Mouse (Mus musculus) embryonic facial prominence, embryonic 14.5 days (tissue): ENCODE measurements around the gene Nav2. TPM values are rescaled to one million over a fixed set of nuclear protein-coding genes. Genes with fewer than 3 reads are reported as not detected.

ENCODE experiments used
- ATAC-seq: fragments of 200-750 bp; cut with Nextera tagmentation; 2 replicates; pipeline ENCODE4 v1.8.0; 2017; ENCODE audit warnings: low read depth, moderate number of reproducible peaks, moderate TSS enrichment
- DNase-seq: peaks from one replicate; pipeline ENCODE4 v3.0.0-alpha.2; 2015; ENCODE audit warnings: low spot score
- H3K27ac ChIP-seq: fragments of 300-500 bp; sonication (generic); replicated peaks from 2 replicates; pipeline ENCODE4 v1.5.1; 2014; ENCODE audit warnings: low read depth, mild to moderate bottlenecking, low read length, moderate library complexity
- H3K27me3 ChIP-seq: fragments of 300-500 bp; sonication (generic); replicated peaks from 2 replicates; pipeline ENCODE4 v1.6.1; 2014; ENCODE audit warnings: low read length; ENCODE audit not compliant: control insufficient read depth, insufficient read depth
- H3K36me3 ChIP-seq: fragments of 300-500 bp; sonication (generic); 2 replicates; pipeline ENCODE4 v1.6.1; 2014; ENCODE audit warnings: low read length, mixed read lengths; ENCODE audit not compliant: control insufficient read depth, insufficient read depth
- H3K4me1 ChIP-seq: fragments of 300-500 bp; sonication (generic); 2 replicates; pipeline ENCODE4 v1.6.1; 2014; ENCODE audit warnings: antibody characterized with exemption, low read length; ENCODE audit not compliant: control insufficient read depth, insufficient read depth
- H3K4me2 ChIP-seq: fragments of 300-500 bp; sonication (generic); 2 replicates; pipeline ENCODE4 v1.6.1; 2014; ENCODE audit warnings: low read depth, mild to moderate bottlenecking, low read length, moderate library complexity, mixed read lengths
- H3K4me3 ChIP-seq: fragments of 300-500 bp; sonication (generic); 2 replicates; pipeline ENCODE4 v1.5.1; 2014; ENCODE audit warnings: low read depth, mild to moderate bottlenecking, low read length
- H3K9ac ChIP-seq: fragments of 300-500 bp; sonication (generic); 2 replicates; pipeline ENCODE4 v1.6.1; 2014; ENCODE audit warnings: low read depth, mild to moderate bottlenecking, low read length, moderate library complexity, mixed read lengths
- H3K9me3 ChIP-seq: fragments of 300-500 bp; sonication (generic); 2 replicates; pipeline ENCODE4 v1.6.1; 2016; ENCODE audit warnings: low read length; ENCODE audit not compliant: control insufficient read depth
- WGBS: fragments of 180-500 bp; shearing (Covaris S2); extraction: QIAGEN DNeasy Blood & Tissue Kit; methylation state at CpG from one replicate; pipeline ENCODE4 v1.1.7; 2014; 5-methylcytosine and 5-hydroxymethylcytosine counted together
- polyA plus RNA-seq: library from polyadenylated mRNA; unstranded; fragments of >200 nt; fragmentation: Nextera tagmentation; extraction: Ambion mirVana; gene quantifications from 2 replicates; pipeline ENCODE4 v1.2.1, GENCODE M21; 2014

Nav2 gene
- polyA plus RNA-seq, 1 experiment from 2014 or later: 13.5 TPM

DNA sequence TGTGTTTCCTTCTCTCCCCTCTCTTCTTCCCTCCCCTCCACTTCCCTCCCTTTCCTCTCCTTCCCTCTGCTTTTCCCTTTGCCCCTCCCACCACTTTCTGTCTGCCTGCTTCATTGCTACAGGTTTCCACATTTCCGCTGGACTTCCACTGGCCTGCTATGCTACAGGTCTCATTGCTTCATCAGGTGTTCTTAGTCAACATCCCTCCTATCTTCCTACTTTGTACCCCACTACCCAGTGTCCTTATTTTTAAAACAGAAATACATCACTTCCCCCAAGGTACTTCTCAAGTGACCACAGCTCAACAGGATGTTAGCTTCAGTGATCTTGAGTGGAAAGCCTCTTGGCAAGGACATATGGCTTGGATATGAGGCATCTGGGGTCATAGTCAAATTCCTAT is 158.3 kb downstream of the Nav2 start:
- Histone ChIP-seq H3K36me3 (no peaks in the 10 kb centered on the region), H3K4me3 (no peak overlapping the region), H3K4me1 (no peaks in the 10 kb centered on the region), H3K27ac (no peak overlapping the region), H3K9ac (no peak overlapping the region), H3K27me3 (no peaks in the 10 kb centered on the region), H3K4me2 (no peak overlapping the region), H3K9me3 (no peaks in the 10 kb centered on the region)
- ATAC-seq: no peak
- no peak for DNase-seq
- WGBS: 79% methylated on average over 1 of the region's 1 CpGs

DNA sequence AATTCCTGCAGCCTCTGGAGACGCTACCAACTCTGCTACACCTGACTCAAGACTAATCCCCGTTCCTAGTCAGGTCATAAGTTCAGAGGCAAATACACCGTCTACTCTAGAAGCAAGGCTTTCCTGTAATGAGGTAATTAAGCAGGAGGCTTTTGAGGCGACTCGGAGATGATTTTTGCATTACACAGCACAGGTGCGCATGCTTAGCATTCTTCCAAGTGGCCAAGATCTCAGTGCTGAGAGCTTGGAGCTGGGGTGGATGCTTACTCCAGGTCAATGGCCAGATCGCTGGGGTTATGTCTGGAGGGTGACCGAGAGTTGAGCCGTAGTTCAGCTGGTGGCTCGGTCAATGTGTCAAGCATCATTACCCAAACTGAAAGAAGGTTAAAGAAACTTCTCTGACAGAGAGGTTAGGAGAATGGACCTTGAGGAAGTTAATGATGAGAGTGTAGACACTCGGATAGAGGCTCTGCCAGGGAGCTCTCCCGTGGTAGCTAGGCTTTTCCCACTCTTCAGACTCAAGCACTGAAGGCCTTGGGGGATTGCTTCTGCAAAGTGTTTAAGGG is 161.0 kb downstream of the Nav2 start:
- Histone ChIP-seq H3K27me3 (0 out of 2 replicates have a peak, but pooled peaks cover 4% of the 10 kb centered on the region), H3K4me3 (no peak overlapping the region), H3K36me3 (no peaks in the 10 kb centered on the region), H3K9me3 (no peaks in the 10 kb centered on the region), H3K4me1 (no peaks in the 10 kb centered on the region), H3K27ac (no peak overlapping the region), H3K9ac (no peak overlapping the region), H3K4me2 (no peak overlapping the region)
- ATAC-seq (0 out of 2 replicates have a peak, but pooled peaks have one; percentile 10), DNase-seq (no peak)
- 56% methylated on average over 12 of the region's 12 CpGs for WGBS

DNA sequence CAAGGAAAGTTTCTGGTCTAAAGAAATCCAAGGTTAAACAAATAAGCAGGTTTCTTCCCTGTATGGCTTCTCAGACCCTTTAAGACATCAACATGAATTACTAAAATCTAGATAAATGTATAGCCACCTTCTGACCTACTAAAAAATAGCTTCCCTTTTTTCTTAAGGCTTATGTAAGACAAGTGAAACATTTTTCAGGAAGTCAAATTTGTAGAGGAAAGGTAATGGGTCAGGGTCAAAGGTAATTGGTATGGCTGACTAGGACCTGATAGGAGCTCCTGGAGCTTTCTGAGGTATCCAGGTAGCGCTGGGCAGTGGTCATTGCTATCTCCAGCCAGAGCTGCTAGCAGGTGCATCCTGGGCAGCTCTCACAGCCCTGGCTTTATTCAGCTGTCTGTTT is 162.1 kb downstream of the Nav2 start:
- H3K4me1 ChIP-seq: no peaks in the 10 kb centered on the region
- 80% methylated on average over 1 of the region's 1 CpGs for WGBS
- H3K27me3 ChIP-seq: 0 out of 2 replicates have a peak, but pooled peaks cover 4% of the 10 kb centered on the region
- ATAC-seq: no peak
- no peak for DNase-seq
- no peak overlapping the region for H3K4me2 ChIP-seq
- no peak overlapping the region for H3K27ac ChIP-seq
- H3K9ac ChIP-seq: no peak overlapping the region
- no peaks in the 10 kb centered on the region for H3K9me3 ChIP-seq
- no peak overlapping the region for H3K4me3 ChIP-seq
- H3K36me3 ChIP-seq: no peaks in the 10 kb centered on the region

DNA sequence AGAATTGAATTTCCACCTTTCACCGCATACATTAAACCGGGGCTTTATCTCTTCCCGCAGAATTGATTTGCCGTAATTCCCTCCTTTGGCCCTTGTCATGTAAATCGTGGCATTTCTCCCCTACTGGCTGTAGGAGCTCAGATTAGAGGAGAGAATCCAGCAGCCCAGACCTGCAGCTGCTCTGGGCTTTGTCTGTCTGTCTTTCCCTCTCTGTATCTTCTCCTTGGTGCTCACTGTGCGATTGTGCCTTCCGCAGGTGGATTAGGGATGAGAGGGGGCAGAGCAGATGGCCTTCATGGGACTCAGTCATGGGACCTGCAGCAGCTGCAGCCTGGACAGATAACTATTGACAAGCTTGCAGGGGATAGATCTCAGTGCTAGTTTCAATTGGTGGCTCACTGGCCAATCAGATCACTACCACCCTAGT is 162.6 kb downstream of the Nav2 start:
- Histone ChIP-seq H3K27me3 (0 out of 2 replicates have a peak, but pooled peaks cover 4% of the 10 kb centered on the region), H3K9me3 (no peaks in the 10 kb centered on the region), H3K4me3 (no peak overlapping the region), H3K27ac (no peak overlapping the region), H3K9ac (no peak overlapping the region), H3K36me3 (no peaks in the 10 kb centered on the region), H3K4me2 (no peak overlapping the region), H3K4me1 (no peaks in the 10 kb centered on the region)
- 25% methylated on average over 7 of the region's 7 CpGs for WGBS
- DNase-seq (no peak), ATAC-seq (no peak)

DNA sequence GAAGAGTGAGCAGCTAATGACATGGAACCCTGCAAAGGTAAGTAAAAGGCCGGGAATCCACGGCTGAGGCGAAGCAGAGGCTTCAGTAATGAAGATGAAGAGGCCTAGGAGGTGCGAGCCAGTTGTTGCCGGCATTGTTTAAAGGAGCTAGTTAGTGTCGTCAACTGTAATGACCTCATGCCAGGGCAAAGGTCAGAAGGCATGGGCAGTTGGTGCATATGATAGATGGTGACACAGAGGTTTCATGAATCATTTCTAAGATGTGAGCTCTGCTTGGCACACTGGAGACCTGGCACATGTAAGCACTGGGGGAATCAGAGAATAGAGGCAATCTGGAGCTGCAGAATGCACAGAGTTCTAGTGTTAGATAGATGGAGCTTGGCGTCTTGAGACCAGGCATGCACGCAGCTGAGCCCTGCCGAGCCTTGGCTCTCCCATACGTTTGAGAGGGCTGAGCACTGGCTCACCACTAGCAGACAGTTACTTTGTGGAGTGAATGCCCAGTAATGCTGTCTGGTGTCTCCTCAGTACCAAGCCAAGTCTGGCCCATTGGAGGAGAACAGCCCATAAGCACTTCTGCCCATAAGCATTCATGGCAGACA is 166.9 kb downstream of the Nav2 start:
- no peak for ATAC-seq
- no peak overlapping the region for H3K27ac ChIP-seq

DNA sequence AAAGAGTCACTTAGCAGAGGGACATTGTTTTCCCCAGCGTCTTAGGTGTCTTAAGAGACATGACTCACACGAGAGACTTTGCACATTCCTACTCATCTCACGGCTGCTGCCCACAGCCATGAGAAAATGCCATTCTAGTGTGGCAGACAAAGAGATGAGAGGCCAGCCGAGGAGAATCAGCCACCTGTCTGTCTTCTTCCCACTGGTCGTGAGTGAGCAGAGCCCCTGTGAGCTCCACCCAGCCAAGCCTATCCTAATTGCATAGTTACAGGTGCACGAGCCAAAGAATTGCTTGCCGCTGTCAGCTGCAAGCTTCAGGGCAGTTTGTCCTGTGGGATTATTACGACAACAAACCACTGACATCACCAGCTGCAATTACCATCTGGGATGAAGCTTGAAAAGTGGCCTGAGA is 167.8 kb downstream of the Nav2 start:
- Histone ChIP-seq H3K4me2 (no peak overlapping the region), H3K27ac (no peak overlapping the region), H3K36me3 (no peaks in the 10 kb centered on the region), H3K9ac (no peak overlapping the region), H3K4me3 (no peak overlapping the region), H3K27me3 (0 out of 2 replicates have a peak, but pooled peaks cover 7% of the 10 kb centered on the region), H3K4me1 (no peaks in the 10 kb centered on the region), H3K9me3 (no peaks in the 10 kb centered on the region)
- peak; percentile 50; the same call in 1 of the 2 replicates for ATAC-seq
- peak; percentile 42 for DNase-seq
- 55% methylated on average over 8 of the region's 8 CpGs for WGBS

More for the DNA sequence above, 166.9 kb downstream of the Nav2 start:
- Histone ChIP-seq H3K27me3 (0 out of 2 replicates have a peak, but pooled peaks cover 4% of the 10 kb centered on the region), H3K4me1 (no peaks in the 10 kb centered on the region), H3K9ac (no peak overlapping the region), H3K9me3 (no peaks in the 10 kb centered on the region), H3K36me3 (no peaks in the 10 kb centered on the region), H3K4me2 (no peak overlapping the region), H3K4me3 (no peak overlapping the region)
- no peak for DNase-seq
- WGBS: 66% methylated on average over 10 of the region's 10 CpGs

DNA sequence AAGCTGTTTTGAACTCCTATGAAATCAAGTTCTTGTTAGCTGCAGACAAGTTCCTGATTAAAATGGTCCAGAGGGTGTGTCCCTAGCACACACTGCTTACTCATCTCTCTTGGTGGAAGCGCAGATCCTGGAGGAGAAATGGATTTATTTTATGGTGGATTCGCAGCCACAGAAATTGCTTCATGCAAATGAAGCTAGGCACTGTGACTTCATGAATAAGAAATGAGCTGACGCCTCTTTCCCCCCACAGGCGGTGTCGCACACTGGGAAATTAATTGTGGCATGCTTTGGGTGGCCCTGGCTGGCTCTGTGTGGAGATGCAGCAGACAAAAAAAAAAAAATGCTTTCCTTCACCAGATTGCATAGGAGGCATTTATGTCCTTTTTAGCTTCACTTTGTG is 170.4 kb downstream of the Nav2 start:
- H3K9me3 ChIP-seq: no peaks in the 10 kb centered on the region
- H3K4me2 ChIP-seq: no peak overlapping the region
- ATAC-seq: no peak

DNA sequence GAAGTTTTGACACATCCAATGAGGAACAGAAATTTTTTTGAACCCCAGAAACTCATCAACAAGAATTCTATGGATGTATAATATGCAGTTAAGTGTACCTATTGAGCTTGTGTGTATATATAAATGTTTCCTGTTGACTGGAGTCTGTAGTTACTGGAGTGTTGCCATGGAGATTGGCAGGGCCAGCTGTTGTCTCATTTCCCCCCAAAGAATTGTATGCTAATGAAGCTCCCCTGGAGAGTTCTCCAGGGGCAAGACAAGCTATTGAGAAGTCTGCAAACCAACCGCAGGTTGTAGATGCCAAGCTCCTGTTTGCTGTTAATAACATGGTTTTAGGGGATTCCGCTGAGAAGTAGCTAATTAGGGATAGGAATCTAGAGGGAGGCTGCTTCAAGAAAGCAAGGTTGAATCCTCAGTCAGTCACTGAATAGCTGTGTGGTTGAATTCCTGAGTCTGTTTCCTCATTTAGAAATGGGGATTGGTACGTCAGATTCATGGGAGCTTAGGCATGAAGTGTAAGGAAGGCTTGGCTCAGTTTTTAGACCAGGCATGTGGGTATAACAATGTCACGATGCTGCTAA is 174.2 kb downstream of the Nav2 start:
- no peaks in the 10 kb centered on the region for H3K36me3 ChIP-seq

More for the DNA sequence above, 170.4 kb downstream of the Nav2 start:
- DNase-seq: no peak
- WGBS: 82% methylated on average over 5 of the region's 5 CpGs
- Histone ChIP-seq H3K4me1 (no peaks in the 10 kb centered on the region; the same call in 1 of the 2 replicates), H3K27ac (no peak overlapping the region), H3K36me3 (no peaks in the 10 kb centered on the region), H3K9ac (no peak overlapping the region), H3K27me3 (0 out of 2 replicates have a peak, but pooled peaks cover 3% of the 10 kb centered on the region), H3K4me3 (no peak overlapping the region)

More for the DNA sequence above, 174.2 kb downstream of the Nav2 start:
- Histone ChIP-seq H3K9ac (no peak overlapping the region), H3K4me3 (no peak overlapping the region), H3K27me3 (0 out of 2 replicates have a peak, but pooled peaks cover 3% of the 10 kb centered on the region), H3K4me1 (no peaks in the 10 kb centered on the region; the same call in 1 of the 2 replicates), H3K4me2 (no peak overlapping the region), H3K27ac (no peak overlapping the region), H3K9me3 (no peaks in the 10 kb centered on the region)
- WGBS: 41% methylated on average over 4 of the region's 4 CpGs
- DNase-seq (peak; percentile 72), ATAC-seq (peak; percentile 58)
